In genomic region chr16:91484387-91484786, GRCm38 (mm10) we compare ENCODE assay signal across 8 mouse cellular contexts. TPM values are rescaled to one million over a fixed set of nuclear protein-coding genes. Genes with fewer than 3 reads are reported as not detected.
DNase-seq lines count a peak whose midpoint lies in the region; ATAC-seq and TF ChIP-seq lines count a peak whose summit lies in the region.

No protein-coding gene starts in this region.

- peaks cover 40% of the 10 kb centered on the region for H3K79me2 ChIP-seq in macrophage (ENCODE audit: inconsistent target)

- no peak for DNase-seq in kidney, adult 18-20 months
- no peak for DNase-seq in left cerebral cortex, postnatal 25 days (ENCODE audit: low spot score in 2 of 2)
- no peak for DNase-seq in c-Kit-positive CD71-positive TER-119-positive erythroid progenitor cells, embryonic 14.5 days (ENCODE audit: low spot score)
- DNase-seq in kidney, postnatal 36 days: no peak

- peak overlapping the region; percentile 59 for H3K9ac ChIP-seq in kidney, embryonic 15.5 days
- peak overlapping the region; percentile 64 for H3K9ac ChIP-seq in heart, embryonic 14.5 days (ENCODE audit: low read length)

- TF ChIP-seq POLR2A in bone marrow macrophage, adult 2 months (IDR thresholded peaks at IDR 0.05; ENCODE audit: borderline replicate concordance, low read depth, low read length): no peak

- no peak for TF ChIP-seq CTCF in bone marrow macrophage, adult 2 months (IDR thresholded peaks at IDR 0.05; ENCODE audit: low read depth, low read length)

- ATAC-seq in kidney, embryonic 15.5 days (replicated peaks; ENCODE audit: low FRiP score): no peak
- ATAC-seq in heart, embryonic 14.5 days (ENCODE audit: insufficient number of reproducible peaks, insufficient read depth, low FRiP score, low read depth): no peak

- H3K27me3 ChIP-seq in kidney, embryonic 15.5 days: no peaks in the 10 kb centered on the region
- H3K27me3 ChIP-seq in heart, embryonic 14.5 days (ENCODE audit: control insufficient read depth, insufficient read depth, low read length): no peaks in the 10 kb centered on the region

- H3K36me3 ChIP-seq in kidney, embryonic 15.5 days: peaks cover 12% of the 10 kb centered on the region; the same call in 1 of the 2 replicates
- peaks cover 12% of the 10 kb centered on the region; the same call in 1 of the 2 replicates for H3K36me3 ChIP-seq in heart, embryonic 14.5 days (ENCODE audit: control insufficient read depth, insufficient read depth, low read length)
- H3K36me3 ChIP-seq in macrophage (ENCODE audit: inconsistent target): no peaks in the 10 kb centered on the region; the same call in 1 of the 2 replicates

- no peaks in the 10 kb centered on the region for H3K9me3 ChIP-seq in kidney, embryonic 15.5 days (replicated peaks)
- H3K9me3 ChIP-seq in heart, embryonic 14.5 days (ENCODE audit: control insufficient read depth, low read length): no peaks in the 10 kb centered on the region

- peak overlapping the region; percentile 77 for H3K4me2 ChIP-seq in kidney, embryonic 15.5 days
- peak overlapping the region; percentile 72 for H3K4me2 ChIP-seq in heart, embryonic 14.5 days (ENCODE audit: low read length)

- WGBS in kidney, embryonic 15.5 days: 51% methylated on average over 17 of the region's 17 CpGs
- WGBS in heart, embryonic 14.5 days: 45% methylated on average over 17 of the region's 17 CpGs
- WGBS in macrophage (ENCODE audit: missing documents): 57% methylated on average over 17 of the region's 17 CpGs

- intact Hi-C loops in left cerebral cortex, postnatal 25 days (cut with DNase I): loop anchor here (2.0 kb wide), 1 partner anchor 78 kb away; the partner anchor contains the start of gene Il10rb

- H3K4me3 ChIP-seq in kidney, embryonic 15.5 days (replicated peaks): peak overlapping the region; percentile 95
- H3K4me3 ChIP-seq in bone marrow macrophage, adult 2 months (ENCODE audit: insufficient read depth, low read length): peak overlapping the region; percentile 75
- H3K4me3 ChIP-seq in heart, embryonic 14.5 days (ENCODE audit: control insufficient read depth in 1 of 2, insufficient read depth in 1 of 2, low read depth in 1 of 2, low read length in 2 of 2): peak overlapping the region; percentile 90 to 95
- H3K4me3 ChIP-seq in macrophage (ENCODE audit: inconsistent target): peak overlapping the region; percentile 47

- peak overlapping the region; percentile 99 for H3K27ac ChIP-seq in kidney, embryonic 15.5 days
- peak overlapping the region; percentile 98 for H3K27ac ChIP-seq in bone marrow macrophage, adult 2 months (ENCODE audit: insufficient read depth, low read depth, low read length)
- peak overlapping the region; percentile 86 to 95 for H3K27ac ChIP-seq in heart, embryonic 14.5 days (replicated peaks in 1 of 2; ENCODE audit: control insufficient read depth in 1 of 2, insufficient read depth in 1 of 2, low read depth in 2 of 2, low read length in 2 of 2)
- H3K27ac ChIP-seq in macrophage: peak overlapping the region; percentile 91

- peaks cover 15% of the 10 kb centered on the region for H3K4me1 ChIP-seq in kidney, embryonic 15.5 days
- H3K4me1 ChIP-seq in bone marrow macrophage, adult 2 months (ENCODE audit: control insufficient read depth, insufficient read depth, low read length): peaks cover 39% of the 10 kb centered on the region
- peaks cover 5 to 11% of the 10 kb centered on the region in 2 experiments for H3K4me1 ChIP-seq in heart, embryonic 14.5 days (ENCODE audit: control insufficient read depth in 2 of 2, insufficient read depth in 2 of 2, low read length in 2 of 2)

RNA-seq across cellular contexts. Expression of gene Ifnar1, which starts 0.7 kb away (rescaled TPM):
- polyA plus RNA-seq in kidney, embryonic 15.5 days (2015; fragmentation: Nextera tagmentation; extraction: Ambion mirVana): 58.5 and 62.2 TPM in 2 replicates
- 89.1 and 92.5 TPM in 2 replicates for polyA plus RNA-seq in bone marrow macrophage, adult 2 months (2012; ENCODE audit: insufficient read depth, insufficient read length, missing spikeins)
- polyA plus RNA-seq in heart, embryonic 14.5 days (2014; fragmentation: Nextera tagmentation; extraction: Ambion mirVana): 39.9 and 45.1 TPM in 2 replicates
- total RNA-seq in macrophage (2018; cell fraction: chromatin; rRNA removed): 100 to 1,000 TPM; 157 to 461 (median 270) TPM
- 100 to 1,000 TPM in 4 of 26 experiments, 10 to 100 TPM in 22; 61.9 to 145 (median 84.6) TPM for total RNA-seq in macrophage (2018; cell fraction: cytosol; rRNA removed)
- total RNA-seq in macrophage (2018; cell fraction: nucleus; rRNA removed): 100 to 1,000 TPM; 208 to 496 (median 273) TPM
- 64.7 to 104 TPM (median 89.0 TPM) in 3 replicates for polyA plus RNA-seq in macrophage (2018)
- 10 to 100 TPM; 53.6 to 56.1 TPM for total RNA-seq in left cerebral cortex, postnatal 25 days (2021)
